Mouse (Mus musculus) kidney, adult 8-10 months (tissue): ENCODE data around the gene Fyb.

Source experiments
- DNase-seq, 2 experiments: peaks; one replicate each; pipeline ENCODE4 v3.0.0; 2022

Fyb gene

DNA sequence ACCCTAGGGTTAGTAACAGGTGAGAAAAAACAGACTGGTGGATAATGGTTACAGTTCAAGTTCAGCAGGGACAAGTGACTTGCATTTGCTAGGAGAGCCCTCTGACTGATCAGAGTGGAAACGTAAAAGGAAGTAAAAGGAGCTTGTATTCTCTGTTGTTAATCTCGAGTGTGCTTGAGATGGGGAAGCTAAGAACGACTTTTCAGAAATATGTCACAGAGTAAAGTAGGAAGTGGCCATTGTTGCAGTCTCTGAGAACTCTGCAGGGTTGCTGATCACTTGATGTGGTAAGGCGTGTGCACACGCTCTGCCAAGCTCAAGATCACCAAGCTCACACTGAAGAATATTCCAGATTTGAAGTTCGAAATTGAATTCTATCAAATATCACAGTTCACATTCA lies 78.7 kb downstream of the Fyb start:
- no peak for DNase-seq

DNA sequence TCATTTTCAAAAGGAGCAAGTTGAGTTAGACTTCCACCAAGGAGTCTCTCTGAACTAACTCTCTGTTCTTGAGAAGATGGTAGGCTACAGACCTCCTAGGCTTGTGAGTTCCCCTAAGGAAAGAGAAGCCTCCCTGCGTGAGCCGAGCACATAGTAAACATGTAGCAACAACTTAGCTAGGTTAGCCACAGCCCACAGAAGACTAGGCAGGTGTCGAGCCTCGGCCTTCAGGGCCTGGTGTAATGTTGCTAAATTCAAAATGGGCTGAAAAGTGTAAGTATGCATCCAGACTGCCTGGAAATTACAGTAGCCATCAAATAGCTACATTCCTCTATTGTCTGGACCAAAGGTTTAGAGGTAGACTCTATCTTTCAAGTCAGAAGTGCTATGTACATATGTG lies 79.3 kb downstream of the Fyb start:
- no peak for DNase-seq

DNA sequence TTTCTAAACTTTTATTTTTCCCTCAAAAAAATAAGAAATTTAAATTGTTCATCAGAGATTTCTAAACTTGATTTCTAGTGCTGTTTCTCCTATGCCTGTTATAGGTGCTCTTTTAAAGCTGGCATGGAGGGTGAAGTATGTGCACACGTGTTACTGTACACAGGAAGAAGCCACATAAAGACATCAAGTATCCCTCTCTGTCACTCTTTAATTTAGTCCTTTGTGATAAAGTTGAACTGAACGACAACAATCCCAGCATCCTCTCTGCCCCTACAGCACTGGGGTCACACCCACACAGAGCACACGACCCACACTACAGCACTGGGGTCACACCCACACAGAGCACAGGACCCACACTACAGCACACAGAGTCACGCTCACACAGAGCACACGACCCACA lies 88.0 kb downstream of the Fyb start:
- DNase-seq = no peak

DNA sequence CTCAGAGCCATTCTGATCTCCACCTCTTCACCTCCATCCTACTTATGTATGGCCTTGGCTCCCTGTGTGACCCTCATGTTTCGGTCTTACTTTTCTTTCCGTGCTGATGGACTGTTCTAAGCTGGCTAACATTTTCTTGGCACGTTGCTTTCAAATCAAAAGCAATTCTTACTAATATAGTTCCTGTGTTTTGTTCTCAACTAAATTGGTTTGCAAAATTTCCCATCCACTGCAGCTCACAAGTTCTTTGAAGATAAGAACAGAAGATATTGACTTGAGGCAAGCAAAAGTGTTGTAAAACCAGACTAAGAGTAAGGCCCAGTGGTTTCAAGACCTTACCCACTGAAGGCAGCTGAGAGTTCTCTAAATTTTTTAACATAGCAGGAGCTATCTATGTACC lies 90.2 kb downstream of the Fyb start:
- DNase-seq = no peak

DNA sequence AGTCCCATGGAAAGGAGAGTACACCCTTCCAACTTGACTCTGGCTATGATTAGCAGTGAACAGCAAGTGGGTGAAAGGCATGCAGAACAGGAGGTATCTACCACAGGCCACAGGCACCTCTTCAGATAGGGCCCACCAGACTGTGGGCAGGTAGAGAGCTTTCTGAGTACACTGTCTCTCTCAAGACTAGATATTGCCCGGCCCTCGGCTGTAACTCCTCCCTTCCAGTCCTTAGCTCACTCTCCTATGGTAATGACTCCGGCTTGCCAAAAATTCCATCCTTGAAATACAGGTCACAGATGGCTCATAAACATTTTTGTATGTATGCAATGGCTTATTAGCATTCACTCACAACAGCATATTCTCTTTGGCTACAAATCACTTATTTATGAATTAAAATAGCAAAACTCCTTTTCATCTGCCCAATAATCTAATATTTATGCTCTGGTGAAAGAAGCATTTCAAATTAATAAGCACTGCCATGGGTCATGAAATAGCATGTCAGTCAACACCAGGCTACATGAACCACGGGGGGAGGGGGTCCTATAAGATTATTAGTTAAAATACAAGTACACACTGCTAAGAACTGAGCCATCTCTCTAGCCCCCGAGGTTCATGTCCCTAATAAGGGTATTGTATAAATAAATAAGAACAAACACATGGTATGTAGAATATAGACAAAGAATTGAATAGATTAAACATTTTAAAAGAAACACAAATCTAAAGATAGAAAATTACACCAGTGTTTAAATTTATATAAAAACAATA lies 93.9 kb downstream of the Fyb start:
- DNase-seq = no peak

DNA sequence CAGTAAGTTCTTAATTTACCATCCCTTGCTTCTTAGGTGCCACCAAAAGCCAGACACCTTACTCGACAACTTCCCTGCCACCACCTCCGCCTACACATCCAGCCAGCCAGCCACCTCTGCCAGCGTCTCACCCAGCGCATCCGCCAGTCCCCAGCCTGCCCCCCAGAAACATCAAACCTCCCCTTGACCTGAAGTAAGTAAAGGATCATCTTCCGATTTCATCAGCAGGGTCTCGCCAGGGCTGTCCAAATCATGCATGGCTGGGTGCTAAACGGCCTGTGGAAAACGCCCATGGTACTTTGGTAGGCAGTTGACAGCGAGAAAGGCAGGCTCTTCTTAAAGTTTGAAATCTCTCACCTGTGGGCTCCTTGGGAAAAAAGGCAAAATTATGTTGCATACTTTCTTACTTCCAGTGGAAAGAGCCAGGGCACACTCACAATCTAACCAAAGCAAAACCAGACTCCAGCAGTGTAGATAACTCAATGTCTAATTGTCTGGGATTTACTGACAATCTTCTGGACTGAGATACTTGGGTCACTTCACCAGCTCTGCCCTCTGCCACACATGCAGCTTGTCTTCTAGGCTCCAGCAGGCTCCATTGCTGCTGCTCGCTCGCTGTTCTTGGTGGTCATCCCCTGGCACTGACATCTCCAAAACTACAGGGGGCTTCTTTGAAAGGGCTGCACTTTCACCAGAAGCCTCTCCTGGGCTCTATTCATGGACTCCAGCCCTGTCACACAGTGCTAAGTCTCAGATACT lies 97.1 kb downstream of the Fyb start:
- DNase-seq = no peak

DNA sequence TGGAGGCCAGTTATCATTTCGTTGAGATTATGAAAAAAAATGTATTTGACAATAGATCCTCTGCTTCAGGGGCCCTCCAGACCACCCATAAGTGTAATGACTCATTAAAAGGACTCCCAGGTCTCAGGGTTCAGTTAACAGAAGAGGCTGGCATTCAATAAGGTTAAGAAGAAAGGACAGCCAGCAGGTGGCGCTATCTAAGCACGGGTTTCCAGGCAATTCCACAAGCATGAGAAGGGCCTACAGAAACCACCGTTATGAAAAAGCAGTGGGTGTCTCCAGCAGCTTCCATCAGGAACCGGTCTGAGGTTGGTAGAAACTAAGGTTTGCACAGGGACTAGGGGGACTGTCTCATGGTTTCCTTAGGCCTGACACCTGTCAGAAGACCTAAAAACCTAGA lies 99.9 kb downstream of the Fyb start:
- peak; percentile 47 to 82 for DNase-seq

GRCm38 (mm10) chr15:6623529-6624228 lies 101.0 kb downstream of the Fyb start:
- no peak for DNase-seq

GRCm38 (mm10) chr15:6624365-6625182 lies 101.9 kb downstream of the Fyb start:
- no peak for DNase-seq

DNA sequence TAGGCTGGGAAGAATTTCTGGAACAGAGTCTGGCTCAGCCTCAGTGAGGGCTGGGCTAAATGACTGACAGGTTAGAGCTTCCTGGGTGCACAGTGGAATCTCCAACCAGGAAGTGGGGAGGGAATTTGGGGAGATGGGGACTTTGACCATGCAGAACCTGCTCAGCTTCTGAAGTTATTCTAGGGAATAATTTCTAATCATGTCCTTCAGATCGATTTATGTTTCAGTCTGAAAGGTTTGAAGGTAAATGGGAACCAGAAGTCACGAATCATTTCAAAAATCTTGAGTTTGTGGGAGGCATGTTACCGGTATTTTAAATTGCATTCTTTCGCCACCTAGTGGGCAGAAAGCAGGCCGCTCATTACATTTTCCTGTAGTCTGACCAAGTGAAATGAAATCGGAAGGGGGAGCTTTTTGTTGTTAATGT lies 103.0 kb downstream of the Fyb start:
- DNase-seq = peak; percentile 21 to 60

DNA sequence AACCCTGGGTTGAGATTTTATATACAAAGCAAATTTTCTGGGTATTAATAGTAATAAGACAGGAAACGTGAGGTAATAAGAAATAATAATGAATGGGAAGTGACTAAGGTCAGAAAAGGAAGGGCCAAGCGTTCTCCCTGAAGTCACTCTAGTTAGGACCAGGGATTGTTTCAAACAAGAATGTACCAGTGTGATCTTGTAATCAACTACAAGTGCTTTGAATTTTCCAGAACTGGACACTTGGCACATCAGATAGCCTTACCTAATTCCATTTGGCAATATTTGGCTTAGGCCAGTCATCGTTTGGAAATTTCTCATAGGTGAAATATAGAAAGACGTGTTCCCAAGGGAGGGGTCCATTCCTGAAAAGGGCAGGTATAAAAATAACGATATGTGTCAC lies 103.5 kb downstream of the Fyb start:
- DNase-seq = no peak

DNA sequence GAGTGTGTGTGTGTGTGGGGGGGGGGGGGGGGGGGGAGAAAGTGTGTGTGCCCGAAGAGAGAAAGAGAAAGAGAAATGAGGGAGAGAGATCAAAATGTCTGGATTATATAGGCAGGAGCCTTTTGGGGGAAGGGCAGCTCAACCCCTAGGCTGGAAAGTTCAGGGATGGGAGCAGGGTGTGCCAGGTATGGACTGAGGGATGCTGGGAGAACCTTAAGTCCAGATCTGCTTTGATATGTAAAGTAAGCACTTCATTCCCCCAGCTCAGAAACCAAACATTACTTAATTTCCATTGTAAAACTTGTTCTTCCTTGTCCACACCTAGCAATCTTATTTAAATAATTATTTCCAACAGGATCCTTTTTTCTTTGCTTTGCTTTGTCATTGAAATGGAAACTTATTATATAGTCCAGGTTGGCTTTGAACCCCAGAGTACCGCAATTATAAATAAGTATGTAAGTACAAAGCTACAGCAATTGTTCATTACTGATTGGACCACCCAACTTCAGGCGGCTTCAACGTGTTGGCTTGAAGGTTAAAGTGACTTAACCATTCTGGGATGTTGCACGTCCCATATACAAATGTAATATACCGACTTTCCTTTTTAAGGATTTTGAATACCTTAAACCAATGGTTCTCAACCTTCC lies 105.9 kb downstream of the Fyb start:
- DNase-seq = no peak

DNA sequence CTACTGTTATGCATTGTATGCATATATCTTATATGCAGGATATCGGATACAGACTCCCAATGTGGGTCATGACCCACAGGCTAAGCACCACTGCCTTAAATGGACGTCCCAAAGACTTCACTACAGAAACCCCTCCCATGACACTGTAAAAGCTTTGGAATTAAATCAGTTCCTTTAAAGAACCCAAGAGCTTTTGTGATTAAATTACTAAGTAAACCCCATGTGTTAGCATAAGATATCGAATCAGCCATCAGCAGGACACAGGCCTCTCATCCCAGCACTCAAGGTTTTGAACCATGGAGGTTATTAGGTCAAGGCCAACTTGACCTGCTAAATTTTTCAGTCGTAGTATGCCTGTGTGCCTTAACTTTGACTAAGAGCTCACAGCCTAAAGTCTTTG lies 106.5 kb downstream of the Fyb start:
- DNase-seq = no peak

DNA sequence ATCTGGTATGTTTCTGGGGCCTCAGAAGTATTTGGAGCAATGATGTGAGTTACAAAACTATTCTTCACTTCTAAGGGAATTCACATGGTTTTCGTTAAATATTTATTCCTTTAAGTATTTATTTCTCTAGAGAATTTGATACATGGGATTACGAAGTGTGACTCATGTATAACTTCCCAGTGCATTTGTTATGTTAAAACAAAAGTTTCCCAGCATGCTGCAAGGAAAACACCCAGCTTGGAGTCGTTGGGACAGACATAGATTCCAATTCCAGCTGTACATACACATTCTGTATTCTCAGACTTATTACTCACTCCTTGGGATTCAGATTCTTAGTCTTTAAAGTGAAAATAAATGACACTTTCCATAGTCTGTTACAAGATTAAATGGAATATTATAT lies 112.8 kb downstream of the Fyb start:
- DNase-seq = no peak

- no peak for DNase-seq
Measured at GRCm38 (mm10) chr15:6642223-6642622, 119.6 kb downstream of the Fyb start.

DNA sequence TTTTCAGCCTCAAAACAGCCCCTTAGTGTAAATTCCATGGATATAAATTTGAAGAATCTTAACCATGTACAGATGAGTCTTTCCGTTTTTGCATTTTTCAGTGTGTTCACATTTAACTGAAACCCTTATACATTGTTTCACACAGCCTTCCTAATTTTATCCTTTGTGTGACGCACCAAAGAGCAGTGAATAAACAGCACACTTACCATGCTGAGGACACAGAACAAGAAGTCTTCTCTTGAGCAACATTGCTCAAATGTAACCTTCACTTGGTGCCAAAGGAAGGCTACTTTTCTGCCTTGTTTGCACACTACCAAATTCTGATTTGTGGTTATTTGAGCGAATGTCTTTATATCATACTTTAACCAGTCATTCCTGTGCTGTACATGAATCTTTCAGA lies 122.8 kb downstream of the Fyb start:
- DNase-seq = no peak

DNA sequence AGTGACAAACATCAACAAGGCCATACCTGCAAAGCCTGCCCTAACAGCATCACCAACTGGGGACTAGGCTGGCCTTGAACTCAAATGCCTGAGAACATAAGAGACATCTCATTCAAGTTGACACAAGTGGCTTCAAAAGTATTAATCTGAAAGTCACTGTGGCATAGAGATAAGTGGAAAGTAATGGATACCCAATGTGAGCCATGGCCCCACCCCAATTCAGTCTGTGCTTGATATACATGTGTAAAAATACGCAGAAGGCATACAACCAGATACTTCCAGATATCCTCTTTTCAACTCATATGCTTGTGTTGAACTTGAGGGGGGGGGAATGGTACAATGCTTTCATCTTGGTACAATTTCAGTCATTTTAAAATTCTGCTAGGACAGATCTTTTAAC lies 124.4 kb downstream of the Fyb start:
- no peak for DNase-seq

GRCm38 (mm10) chr15:6648757-6649403 lies 126.2 kb downstream of the Fyb start:
- DNase-seq = no peak

DNA sequence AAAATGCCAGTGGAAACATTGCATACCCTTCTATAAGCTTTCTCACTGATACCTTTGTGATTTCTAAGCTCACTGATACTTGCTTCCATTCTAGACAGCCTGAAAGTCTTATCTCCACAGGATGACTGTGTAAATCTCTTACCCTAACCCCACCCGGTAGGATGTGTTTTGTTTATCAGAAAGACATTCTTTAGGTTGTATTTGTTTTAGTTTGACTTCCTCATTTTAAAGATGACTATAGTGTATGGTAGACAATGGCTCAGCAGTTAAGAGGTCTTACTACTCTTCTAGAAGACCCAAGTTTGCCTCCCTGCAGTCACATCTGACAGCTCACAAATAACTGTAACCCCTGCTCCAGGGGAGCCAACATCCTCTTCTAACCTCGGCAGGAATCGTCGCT lies 130.4 kb downstream of the Fyb start:
- DNase-seq = no peak

GRCm38 (mm10) chr15:6658081-6658480 lies 135.4 kb downstream of the Fyb start:
- no peak for DNase-seq

- no peak for DNase-seq
Measured at GRCm38 (mm10) chr15:6661951-6662350, 139.3 kb downstream of the Fyb start.

- no peak for DNase-seq
Measured at GRCm38 (mm10) chr15:6663991-6664390, 141.3 kb downstream of the Fyb start.
